Mouse (Mus musculus) ES-E14 (cell line): ENCODE measurements around the gene Lcn5.

ENCODE experiments used
- HCFC1 ChIP-seq: IDR thresholded peaks from 2 replicates; pipeline ENCODE4 v1.6.1; 2012; ENCODE audit warnings: low read length, inconsistent platforms, borderline replicate concordance; ENCODE audit not compliant: insufficient read depth
- MAFK ChIP-seq: IDR thresholded peaks from 2 replicates; pipeline ENCODE4 v1.6.1; 2014; ENCODE audit warnings: mild to moderate bottlenecking, low read depth, low read length, inconsistent platforms; ENCODE audit not compliant: insufficient read depth
- ZC3H11A ChIP-seq: IDR thresholded peaks from 2 replicates; pipeline ENCODE4 v1.6.1; 2012; ENCODE audit warnings: low read depth, mild to moderate bottlenecking, inconsistent platforms, low read length, borderline replicate concordance
- ZNF384 ChIP-seq: IDR thresholded peaks from 2 replicates; pipeline ENCODE4 v1.6.1; 2012; ENCODE audit warnings: low read depth, low read length, inconsistent platforms

DNA sequence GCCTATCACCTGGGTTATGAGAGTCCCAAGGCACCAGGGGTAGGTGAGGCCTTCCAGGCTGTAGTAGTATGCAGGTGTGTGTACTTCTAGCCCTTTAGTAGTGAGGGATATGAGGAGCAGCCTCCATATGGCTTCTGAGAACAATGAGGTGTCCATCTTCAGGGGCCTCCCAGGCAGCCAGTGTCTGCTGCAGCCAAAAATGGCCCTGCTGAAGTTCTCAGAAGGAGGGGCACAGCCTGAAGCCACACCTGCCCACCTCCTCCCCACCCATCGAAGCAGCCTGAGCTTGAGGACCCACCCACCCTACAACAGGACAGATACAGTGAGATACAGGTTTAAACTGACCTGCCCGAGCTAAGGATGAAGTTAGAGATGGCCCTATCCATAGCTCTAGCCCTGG, 24.7 kb downstream of the Lcn5 start, which contains the start of gene Lcn10:
- TF ChIP-seq HCFC1, result no peak
- no peak for TF ChIP-seq ZNF384
- no peak for TF ChIP-seq MAFK
- TF ChIP-seq ZC3H11A, result no peak
